Mouse (Mus musculus) C2C12 (cell line): ENCODE measurements around the gene Rassf3. TPM values are rescaled to one million over a fixed set of nuclear protein-coding genes. Genes with fewer than 3 reads are reported as not detected.

Source experiments
- H3K27me3 ChIP-seq: one replicate; pipeline ENCODE4 v1.6.1; 2011; ENCODE audit not compliant: control insufficient read depth, insufficient read depth, insufficient read length
- H3K36me3 ChIP-seq: one replicate; pipeline ENCODE4 v1.6.1; 2011; ENCODE audit not compliant: control insufficient read depth, insufficient read depth
- H3K4me3 ChIP-seq: one replicate; pipeline ENCODE4 v1.5.1; 2011; ENCODE audit warnings: mild to moderate bottlenecking, control low read depth; ENCODE audit not compliant: poor library complexity, insufficient read depth, severe bottlenecking
- H3K79me2 ChIP-seq: one replicate; pipeline ENCODE4 v1.6.1; 2011; ENCODE audit not compliant: control insufficient read depth, insufficient read depth
- H3K79me3 ChIP-seq: one replicate; pipeline ENCODE4 v1.6.1; 2011; ENCODE audit warnings: low read depth, control low read depth
- H3ac ChIP-seq: one replicate; pipeline ENCODE3; 2011; ENCODE audit warnings: low read depth; ENCODE audit not compliant: control insufficient read depth, insufficient read length
- CEBPB ChIP-seq: IDR thresholded peaks from one replicate; pipeline ENCODE4 v1.6.1; 2011; ENCODE audit warnings: low read depth, mild to moderate bottlenecking, control low read depth, moderate library complexity
- CTCF ChIP-seq: IDR thresholded peaks from one replicate; pipeline ENCODE4 v1.5.1; 2011; ENCODE audit not compliant: control insufficient read depth, insufficient read depth, insufficient read length
- FOSL1 ChIP-seq: IDR thresholded peaks from one replicate; pipeline ENCODE4 v1.8.0; 2011; ENCODE audit warnings: mild to moderate bottlenecking, low read length; ENCODE audit not compliant: poor library complexity, insufficient read depth, severe bottlenecking
- MAX ChIP-seq: IDR thresholded peaks from one replicate; pipeline ENCODE4 v1.6.1; 2011; ENCODE audit warnings: mild to moderate bottlenecking, control low read depth
- MYOD1 ChIP-seq: IDR thresholded peaks from one replicate; pipeline ENCODE4 v1.6.1; 2011; ENCODE audit warnings: low read depth; ENCODE audit not compliant: control insufficient read depth, insufficient read length
- MYOG ChIP-seq: IDR thresholded peaks from one replicate; pipeline ENCODE4 v1.6.1; 2011; ENCODE audit not compliant: control insufficient read depth, insufficient read length; ENCODE audit errors: extremely low read depth
- USF1 ChIP-seq: IDR thresholded peaks from one replicate; pipeline ENCODE4 v1.6.1; 2011; ENCODE audit warnings: low read depth, mild to moderate bottlenecking, control low read depth, moderate library complexity
- polyA plus RNA-seq: library from polyadenylated mRNA; unstranded; fragments of >200 nt; fragmentation: generic; extraction: Trizol; gene quantifications from one replicate; pipeline ENCODE4 v1.2.1, GENCODE M21; 2012; ENCODE audit warnings: missing spikeins

Rassf3 gene
- polyA plus RNA-seq, 1 experiment = 8.9 TPM

DNA sequence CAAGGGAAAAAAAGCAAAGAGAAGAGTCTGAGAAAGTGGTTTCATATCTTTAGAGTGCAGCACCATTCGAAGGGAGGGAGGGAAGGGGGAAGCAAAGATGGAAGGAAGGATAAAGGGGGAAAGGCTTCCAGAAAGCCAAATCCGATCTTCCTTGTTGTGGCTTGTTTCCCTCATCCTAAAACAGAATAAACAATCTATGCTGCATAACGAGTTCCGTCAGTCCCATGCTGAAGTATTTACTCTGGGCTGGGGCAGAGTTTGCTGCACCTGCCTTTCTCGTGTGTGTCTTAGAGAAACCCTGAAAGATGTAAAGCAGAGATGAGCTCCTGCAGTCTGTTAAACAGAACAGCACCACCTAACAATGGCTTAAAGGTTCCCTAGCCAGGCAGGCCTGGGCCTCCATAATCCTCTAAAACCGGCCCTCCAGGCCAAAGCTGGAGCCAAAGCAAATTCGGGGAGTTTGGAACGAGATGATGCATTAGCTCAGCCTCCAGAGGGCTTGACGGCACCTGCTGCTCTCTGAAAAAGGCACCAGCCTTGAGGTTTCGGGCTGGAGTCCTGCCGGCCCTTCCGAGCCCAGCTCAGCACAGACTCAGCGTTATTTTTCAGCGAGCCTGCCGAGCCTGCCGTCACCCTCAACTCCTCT, 43.4 kb downstream of the Rassf3 start:
- Histone ChIP-seq H3K27me3 (no peaks in the 10 kb centered on the region), H3K79me3 (peaks cover 2% of the 10 kb centered on the region), H3ac (no peak overlapping the region), H3K36me3 (no peaks in the 10 kb centered on the region), H3K4me3 (no peak overlapping the region), H3K79me2 (no peaks in the 10 kb centered on the region)
- TF ChIP-seq MYOG (no peak), MAX (no peak), USF1 (no peak), CEBPB (no peak), FOSL1 (no peak), CTCF (no peak), MYOD1 (no peak)

DNA sequence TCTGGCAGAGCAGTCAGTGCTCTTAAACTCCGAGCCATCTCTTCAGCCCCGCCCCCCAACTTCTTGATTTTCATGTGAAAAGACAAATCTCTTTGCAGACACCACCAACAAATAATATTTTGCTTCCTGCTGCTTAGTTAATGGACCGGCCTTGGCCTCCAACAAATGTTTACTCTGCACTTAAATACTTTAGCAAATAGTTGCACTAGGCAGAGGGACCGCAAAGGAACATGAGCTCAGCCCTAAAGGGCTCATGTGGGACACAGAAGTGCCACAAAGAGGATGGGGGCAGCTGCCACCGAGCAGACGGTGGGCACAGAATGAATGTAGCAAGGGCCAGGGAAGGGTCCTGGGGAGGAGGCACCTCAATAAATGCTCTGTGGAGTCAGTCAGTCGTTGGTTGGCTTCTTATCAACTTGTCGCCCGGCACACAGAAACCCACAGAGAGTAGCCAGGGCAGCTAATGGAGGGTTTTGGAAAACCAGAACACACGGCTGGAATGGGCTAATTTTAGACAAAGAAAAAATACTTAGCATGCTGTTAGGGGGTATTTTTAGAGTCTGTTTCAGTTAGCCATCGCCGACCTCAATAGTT, 44.0 kb downstream of the Rassf3 start:
- Histone ChIP-seq H3K36me3 (no peaks in the 10 kb centered on the region), H3ac (no peak overlapping the region), H3K27me3 (no peaks in the 10 kb centered on the region), H3K4me3 (no peak overlapping the region), H3K79me2 (no peaks in the 10 kb centered on the region), H3K79me3 (peaks cover 2% of the 10 kb centered on the region)
- TF ChIP-seq MYOD1 (no peak), USF1 (no peak), FOSL1 (no peak), MAX (no peak), CTCF (no peak), MYOG (no peak), CEBPB (no peak)

DNA sequence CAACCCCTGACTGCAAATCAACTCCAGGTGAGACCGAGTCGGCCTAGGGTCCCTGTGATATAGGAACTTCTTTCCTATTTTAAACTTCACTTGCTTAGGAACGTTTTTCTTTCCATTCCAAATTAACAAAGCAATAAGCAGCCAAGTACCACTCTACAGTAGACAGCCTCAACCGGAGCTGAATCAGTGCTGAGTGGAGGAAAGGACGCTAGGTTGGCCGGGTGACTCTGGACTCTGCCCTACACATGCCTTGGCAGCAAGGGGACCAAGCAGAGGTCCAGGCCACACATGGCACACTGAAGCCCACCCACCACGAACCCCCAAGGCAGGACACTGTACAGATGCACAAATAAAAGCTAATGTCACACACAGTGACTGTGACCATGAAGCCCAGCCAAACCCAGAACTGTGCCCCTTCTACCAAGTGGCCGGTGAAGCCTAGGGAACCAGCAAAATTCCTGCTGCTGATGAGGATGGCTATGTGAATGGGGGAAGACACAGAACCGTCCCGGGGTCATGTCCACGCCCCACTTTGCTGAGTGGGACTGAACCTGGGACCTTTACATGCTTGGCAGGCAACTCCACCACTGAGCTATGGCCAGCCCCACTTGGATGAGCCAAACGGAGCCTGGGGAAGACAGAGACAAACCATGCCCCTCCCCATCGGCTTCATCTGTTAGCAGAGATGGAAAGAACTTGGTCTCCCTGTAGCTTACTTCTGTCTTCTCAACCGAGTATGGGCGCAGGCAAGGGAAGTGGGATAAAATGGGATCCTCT, 45.2 kb downstream of the Rassf3 start:
- no peak overlapping the region for H3ac ChIP-seq
- TF ChIP-seq CEBPB = no peak
- TF ChIP-seq MAX = no peak
- TF ChIP-seq FOSL1 = no peak
- TF ChIP-seq MYOG = no peak
- no peak for TF ChIP-seq MYOD1
- TF ChIP-seq CTCF = no peak
- H3K4me3 ChIP-seq = no peak overlapping the region
- no peaks in the 10 kb centered on the region for H3K36me3 ChIP-seq
- H3K79me3 ChIP-seq = peaks cover 2% of the 10 kb centered on the region
- H3K79me2 ChIP-seq = no peaks in the 10 kb centered on the region
- no peaks in the 10 kb centered on the region for H3K27me3 ChIP-seq

DNA sequence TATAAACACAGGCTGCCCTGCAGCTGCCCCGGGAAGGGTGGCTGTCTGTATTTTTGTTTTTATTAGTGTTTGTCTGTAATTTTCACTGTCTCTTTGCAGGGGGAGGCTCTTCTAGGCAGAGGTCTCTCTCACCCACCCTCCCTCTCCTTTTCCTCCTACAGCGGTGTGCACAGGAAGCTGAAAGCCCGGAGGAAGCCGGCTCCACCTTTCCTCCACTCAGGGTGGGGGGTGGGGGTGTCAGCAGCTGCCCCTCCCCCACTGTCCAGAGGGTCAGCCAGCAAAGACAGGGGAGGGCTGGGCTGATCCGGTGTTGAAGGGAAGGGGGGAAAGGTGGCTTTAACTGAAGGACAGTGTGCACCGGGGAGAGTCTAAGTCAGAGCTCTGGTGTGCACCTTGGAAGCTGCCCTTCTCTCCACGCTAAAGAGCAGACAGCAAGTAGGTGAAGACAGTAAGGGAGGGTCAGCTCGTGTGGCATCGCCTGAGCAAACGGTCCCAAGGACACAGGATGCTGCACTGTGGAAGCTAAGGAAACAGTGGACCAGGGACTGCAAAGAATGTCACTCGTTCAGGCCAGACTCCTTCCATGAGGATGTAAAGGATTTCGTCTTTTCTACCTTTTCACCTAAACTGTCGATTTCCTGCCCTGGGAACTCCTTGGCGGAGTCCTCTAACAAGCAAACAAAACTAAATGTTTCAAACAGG, 46.0 kb downstream of the Rassf3 start:
- no peaks in the 10 kb centered on the region for H3K79me2 ChIP-seq
- no peaks in the 10 kb centered on the region for H3K36me3 ChIP-seq
- H3K79me3 ChIP-seq = peaks cover 2% of the 10 kb centered on the region
- no peaks in the 10 kb centered on the region for H3K27me3 ChIP-seq
- H3K4me3 ChIP-seq = no peak overlapping the region
- H3ac ChIP-seq = no peak overlapping the region
- TF ChIP-seq FOSL1 (no peak), CEBPB (no peak), MYOG (no peak), MAX (no peak), USF1 (no peak), CTCF (no peak), MYOD1 (no peak)

DNA sequence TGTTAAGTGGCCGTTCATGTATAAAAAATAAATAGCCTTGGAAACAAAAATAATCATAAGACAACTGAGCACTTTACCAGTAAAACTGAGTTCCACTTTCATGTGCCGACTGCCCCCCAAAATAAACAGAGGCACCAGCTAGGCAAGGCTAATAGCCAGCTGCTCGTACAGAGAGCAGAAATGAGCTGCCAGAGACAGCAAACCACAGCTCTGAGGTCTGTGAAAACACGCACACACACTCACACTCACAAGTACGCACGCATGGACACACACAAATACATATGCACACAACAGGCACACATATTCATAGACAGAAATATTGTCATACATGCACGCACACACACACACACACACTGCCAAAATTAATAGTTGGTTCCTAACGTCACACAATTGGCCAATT, 46.6 kb downstream of the Rassf3 start:
- Histone ChIP-seq H3ac (peak overlapping the region; percentile 2), H3K36me3 (no peaks in the 10 kb centered on the region), H3K79me3 (peaks cover 2% of the 10 kb centered on the region), H3K27me3 (no peaks in the 10 kb centered on the region), H3K79me2 (no peaks in the 10 kb centered on the region), H3K4me3 (no peak overlapping the region)
- TF ChIP-seq CEBPB = no peak
- TF ChIP-seq MYOD1 = no peak
- TF ChIP-seq MAX = no peak
- no peak for TF ChIP-seq FOSL1
- no peak for TF ChIP-seq MYOG
- no peak for TF ChIP-seq CTCF
- no peak for TF ChIP-seq USF1
